Mouse (Mus musculus) testis, adult 2 months (tissue): ENCODE results near the gene Cttn.

Experiments
- CTCF ChIP-seq: fragments of 200-500 bp; IDR thresholded peaks from 2 replicates; pipeline ENCODE4 v1.5.1; 2012; ENCODE audit warnings: low read depth, mild to moderate bottlenecking, inconsistent platforms, low read length, moderate library complexity; ENCODE audit not compliant: control insufficient read depth, insufficient read depth, insufficient replicate concordance
- POLR2A ChIP-seq: fragments of 200-500 bp; IDR thresholded peaks from 2 replicates; pipeline ENCODE4 v1.6.1; 2012; ENCODE audit warnings: low read depth, mild to moderate bottlenecking, inconsistent platforms, low read length, moderate library complexity; ENCODE audit not compliant: control insufficient read depth

GRCm38 (mm10) chr7:144407675-144408074, 63.1 kb downstream of the Cttn start:
- TF ChIP-seq CTCF (no peak), POLR2A (no peak)
